Mouse (Mus musculus) left cerebral cortex, postnatal 10 days (tissue): ENCODE measurements around the gene Tlr2. TPM values are rescaled to one million over a fixed set of nuclear protein-coding genes. Genes with fewer than 3 reads are reported as not detected.
"Not testable (repeated sequence)": the region's sequence is repeated elsewhere in the genome, so short reads cannot be mapped to it uniquely, and the experiment has no call there.

ENCODE experiments used
- DNase-seq, 2 experiments: peaks; one replicate each; pipeline ENCODE4 v3.0.0; 2021 to 2022; ENCODE audit warnings: low spot score in 2 of 2, mixed read lengths in 1 of 2; ENCODE audit errors: extremely low spot score in 1 of 2
- intact Hi-C: fragments of 180-260 bp; cut with DNase I; formaldehyde crosslinking; loops from one replicate; pipeline ENCODE4 v1.15.1; 2025
- total RNA-seq, 2 experiments: library from RNA; stranded (reverse); gene quantifications; 2 replicates each; pipeline ENCODE4 v1.2.3; 2021

Tlr2 gene
- total RNA-seq: under 1 TPM; 0.54 to 0.67 TPM

DNA sequence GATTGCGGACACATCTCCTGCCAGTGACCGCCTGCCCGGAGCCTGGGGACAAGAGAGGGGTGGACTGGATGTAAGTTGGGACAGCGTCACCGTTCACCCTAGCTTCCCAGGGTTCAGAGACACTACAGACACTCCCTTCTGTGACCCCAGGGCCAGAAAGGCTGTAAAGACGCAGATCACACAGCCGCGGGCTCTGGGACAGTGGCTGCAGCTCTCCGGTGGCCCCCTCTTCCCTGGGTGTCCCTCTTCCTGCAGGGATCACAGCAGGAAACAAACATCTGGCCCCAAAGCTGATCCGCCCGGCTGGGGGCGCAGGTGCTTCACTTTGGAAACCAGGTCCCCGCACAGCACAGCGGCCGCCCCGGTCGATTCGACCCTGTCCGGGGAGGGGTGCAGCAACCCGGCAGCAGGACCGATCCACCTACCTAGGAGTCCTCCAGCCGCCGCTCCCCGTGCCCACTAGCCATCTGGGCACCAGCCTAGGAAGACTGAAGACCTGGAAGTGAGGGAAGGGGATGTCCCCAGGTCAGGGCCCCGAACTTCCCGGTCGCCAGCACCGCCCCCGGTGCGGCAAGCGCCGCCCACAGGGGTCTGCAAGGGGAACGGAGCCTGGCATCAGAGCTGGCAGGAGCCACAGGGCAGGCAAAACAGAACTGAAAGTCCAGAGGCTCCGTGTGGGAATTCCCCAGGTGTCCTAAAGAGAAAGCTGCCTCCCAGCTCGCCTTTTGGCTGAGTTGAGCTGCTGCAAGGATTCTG is at the start of gene Tlr2:
Tlr2 (minus strand) TSS at position 673 of the 756 bp plus-strand sequence.
- intact Hi-C loops: no loop called here
- DNase-seq: peak in 1 of 2 experiments; percentile 52

- no peak for DNase-seq
- intact Hi-C loops: no loop called here
These were observed 43.6 kb upstream of the Tlr2 start for GRCm38 (mm10) chr3:83885163-83885562.

- intact Hi-C loops, DNase-seq: not testable (repeated sequence)
These were observed 37.9 kb upstream of the Tlr2 start for GRCm38 (mm10) chr3:83879261-83880050.

DNA sequence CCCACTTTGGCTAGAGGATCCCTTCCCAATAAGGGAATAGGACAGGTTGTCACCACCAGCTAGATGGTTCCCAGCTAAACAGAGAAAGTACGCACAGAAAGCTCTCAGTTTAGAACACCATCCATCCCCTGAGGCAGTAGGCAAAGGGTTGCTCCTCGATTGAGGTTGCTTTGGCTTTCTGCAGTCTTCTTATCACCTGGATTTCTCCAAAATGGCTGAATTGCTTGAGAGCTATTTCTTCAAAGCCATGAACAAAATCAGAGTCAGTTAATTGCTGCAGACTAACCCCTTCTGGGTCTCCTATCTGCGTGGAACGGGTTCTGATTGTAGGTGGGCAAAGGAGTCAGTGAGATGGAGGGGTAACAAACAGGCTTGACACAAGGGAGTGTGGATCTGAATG is 37.2 kb upstream of the Tlr2 start:
- intact Hi-C loops: no loop called here
- no peak for DNase-seq

GRCm38 (mm10) chr3:83876299-83876698 is 34.7 kb upstream of the Tlr2 start:
- intact Hi-C loops: no loop called here
- no peak for DNase-seq

- DNase-seq, intact Hi-C loops: not testable (repeated sequence)
These were observed 33.5 kb upstream of the Tlr2 start for GRCm38 (mm10) chr3:83875078-83875477.

DNA sequence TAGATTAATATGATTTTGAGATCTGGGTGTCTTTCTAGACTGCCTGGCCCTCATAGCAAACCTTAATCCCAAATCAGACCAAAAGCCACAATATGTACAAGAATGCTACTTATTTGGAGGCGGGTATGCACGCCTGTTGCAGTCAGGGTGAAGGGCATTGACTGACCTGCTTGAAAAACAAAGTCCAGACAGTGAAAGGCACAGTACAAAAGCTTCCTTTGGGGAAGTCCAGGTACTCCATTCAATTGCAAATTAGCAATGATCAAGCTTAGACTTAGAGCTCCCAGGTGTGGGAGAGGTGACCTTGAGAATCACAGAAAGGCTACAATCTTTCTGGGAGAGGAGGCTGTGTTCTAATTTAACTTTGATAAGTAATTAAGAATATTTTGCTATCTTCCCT is 31.3 kb upstream of the Tlr2 start:
- intact Hi-C loops: not testable (repeated sequence)

DNA sequence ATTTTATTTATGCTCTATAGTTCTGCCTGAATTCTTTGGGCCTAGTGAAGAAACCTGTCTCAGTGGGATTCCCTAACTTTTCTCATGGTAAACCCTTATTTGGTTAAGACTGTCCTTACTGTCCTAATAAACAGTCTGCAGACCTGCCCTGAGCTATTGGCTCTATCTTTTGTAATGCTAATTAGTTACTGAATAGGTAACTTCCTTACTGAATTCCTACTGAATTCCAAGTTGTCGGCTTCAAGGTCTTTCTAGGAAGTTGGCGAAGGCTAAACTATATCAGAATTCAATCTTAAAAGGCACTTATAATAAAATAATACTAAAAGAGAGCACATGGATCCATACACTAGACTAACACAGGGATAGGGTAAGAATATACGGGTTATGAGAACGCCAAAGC is 30.4 kb upstream of the Tlr2 start:
- intact Hi-C loops, DNase-seq: not testable (repeated sequence)

More for the DNA sequence above, 31.3 kb upstream of the Tlr2 start:
- DNase-seq: not testable (repeated sequence)

GRCm38 (mm10) chr3:83871559-83871958 is 30.0 kb upstream of the Tlr2 start:
- DNase-seq, intact Hi-C loops: not testable (repeated sequence)

- no peak for DNase-seq
- intact Hi-C loops: no loop called here
These were observed 28.2 kb upstream of the Tlr2 start for GRCm38 (mm10) chr3:83869776-83870175.

DNA sequence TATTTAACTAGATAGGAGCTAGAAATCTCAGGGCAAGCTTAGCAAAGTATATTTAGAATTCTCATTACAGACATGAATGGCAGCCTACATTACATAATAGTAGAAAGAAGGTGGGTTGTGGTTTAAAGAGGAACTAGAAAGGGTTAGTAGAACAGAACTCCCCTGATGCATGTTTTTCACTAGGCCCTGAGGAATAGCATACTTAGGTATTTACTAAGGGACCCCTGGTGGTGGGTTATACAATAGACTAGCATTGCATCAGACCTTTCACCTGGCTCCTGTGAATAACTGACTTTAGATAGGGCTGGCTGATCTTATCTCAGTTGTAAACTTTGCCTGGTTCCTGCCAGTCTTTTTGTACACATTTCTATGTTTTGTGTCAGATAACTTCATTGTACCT is 25.5 kb upstream of the Tlr2 start:
- DNase-seq, intact Hi-C loops: not testable (repeated sequence)

- DNase-seq: no peak
- intact Hi-C loops: no loop called here
These were observed 23.6 kb upstream of the Tlr2 start for GRCm38 (mm10) chr3:83865216-83865615.

DNA sequence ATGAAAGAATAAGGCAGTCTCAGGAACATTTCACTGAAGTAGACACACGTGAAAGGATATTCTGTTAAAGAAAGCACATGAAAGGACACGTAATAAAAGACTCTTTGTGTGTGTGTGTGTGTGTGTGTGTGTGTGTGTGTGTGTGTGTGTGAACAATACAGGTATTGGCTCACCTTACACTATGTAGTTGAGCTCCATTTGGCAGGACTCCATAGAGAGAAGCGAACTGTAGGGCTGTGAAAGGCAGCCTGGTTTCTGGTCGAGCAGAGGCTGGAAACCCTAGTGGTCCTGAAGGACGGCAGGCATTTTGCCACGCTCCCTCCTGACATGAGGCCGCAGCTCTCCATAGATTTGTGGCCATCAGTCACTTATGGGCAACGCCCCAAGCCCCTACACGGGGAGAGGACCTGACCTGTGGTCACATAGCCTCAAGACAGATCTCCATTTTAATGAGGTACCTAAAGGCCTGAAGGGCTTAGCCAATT is 22.5 kb upstream of the Tlr2 start:
- intact Hi-C loops: no loop called here
- no peak for DNase-seq

DNA sequence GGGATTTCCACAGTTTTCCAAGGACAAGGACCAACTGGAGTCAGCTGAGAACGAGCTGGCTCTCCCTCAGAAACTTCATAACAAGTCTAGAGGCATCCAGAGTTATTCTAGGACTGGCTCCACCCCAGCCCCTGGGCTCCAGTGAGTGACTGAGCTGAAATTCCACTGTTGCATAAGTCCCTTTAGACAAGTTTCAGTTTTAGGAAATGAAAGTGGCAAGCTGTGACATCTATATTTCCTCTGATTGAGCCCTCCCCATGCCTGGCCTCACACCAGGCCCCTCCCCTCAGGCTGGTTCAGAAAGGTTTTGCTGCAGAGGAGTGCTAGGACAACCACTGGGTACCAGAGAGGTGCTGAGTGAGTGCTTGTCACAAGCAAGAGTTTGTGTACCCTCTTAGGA is 21.4 kb upstream of the Tlr2 start:
- intact Hi-C loops: no loop called here
- peak; percentile 40 to 59 for DNase-seq

DNA sequence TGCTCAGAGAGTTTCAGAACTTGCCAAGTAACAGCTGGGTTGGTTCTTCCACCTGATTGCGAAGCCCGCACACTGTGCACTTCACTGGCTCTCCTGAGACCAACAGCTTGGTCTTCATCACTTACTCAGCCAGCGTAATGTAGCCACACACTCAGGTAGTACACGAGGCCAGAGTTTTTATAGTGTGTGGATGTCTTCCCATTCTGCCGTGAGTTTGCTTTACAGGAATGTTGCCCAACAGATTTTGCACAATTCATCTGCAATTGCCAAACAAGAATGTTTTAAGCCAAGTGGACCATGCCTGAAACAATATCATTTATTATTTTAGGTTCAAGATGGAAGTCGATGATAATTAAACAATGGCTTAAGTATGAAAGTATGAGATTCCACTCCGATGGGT is 18.0 kb upstream of the Tlr2 start:
- intact Hi-C loops: no loop called here
- DNase-seq: no peak

DNA sequence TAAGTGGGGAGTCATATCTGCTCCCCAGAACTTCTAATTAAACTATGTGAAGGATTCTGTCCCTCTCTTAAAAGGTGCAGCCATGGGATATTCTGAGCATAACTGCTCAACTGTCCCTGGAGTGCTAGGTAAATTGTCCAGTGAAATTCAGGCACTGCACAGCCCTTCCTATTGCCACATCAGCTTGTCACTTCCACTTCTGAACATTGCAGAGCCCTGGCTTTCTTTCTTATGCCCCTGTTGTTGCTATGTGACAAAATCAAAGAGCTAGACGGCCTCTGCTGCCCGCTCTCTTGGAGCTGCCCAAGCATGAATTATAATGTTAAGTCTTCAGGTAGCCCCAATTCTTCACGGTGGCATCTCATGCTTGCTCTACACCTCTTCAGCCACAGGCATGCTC is 17.5 kb upstream of the Tlr2 start:
- no peak for DNase-seq
- intact Hi-C loops: no loop called here

- intact Hi-C loops: no loop called here
- DNase-seq: no peak
These were observed 16.1 kb upstream of the Tlr2 start for GRCm38 (mm10) chr3:83857621-83858020.

- intact Hi-C loops: no loop called here
These were observed 14.1 kb upstream of the Tlr2 start for GRCm38 (mm10) chr3:83855643-83856042.

DNA sequence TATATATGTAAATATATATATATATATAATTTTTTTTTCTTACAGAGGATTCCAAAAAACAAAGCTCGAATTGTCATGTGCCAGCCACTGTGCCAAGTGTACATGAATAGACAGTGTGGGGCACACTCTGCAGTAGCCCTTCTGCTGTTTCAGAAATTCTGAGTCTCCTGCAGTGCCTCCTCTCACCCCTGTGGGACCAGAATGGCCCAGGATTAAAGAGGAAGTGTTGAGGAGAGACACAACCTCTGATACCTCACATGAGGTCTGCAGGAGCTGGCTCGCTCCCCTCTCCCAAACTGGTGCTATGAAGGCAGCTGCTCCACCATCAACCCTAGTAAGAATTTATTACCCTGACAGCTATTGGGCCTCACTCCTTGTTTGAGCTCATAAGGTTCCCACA is 7.8 kb upstream of the Tlr2 start:
- intact Hi-C loops: no loop called here
- DNase-seq: no peak

More at GRCm38 (mm10) chr3:83855643-83856042, 14.1 kb upstream of the Tlr2 start:
- no peak for DNase-seq
